Mouse (Mus musculus) liver, embryonic 14 days (tissue): ENCODE data around the gene Rasal3. TPM values are rescaled to one million over a fixed set of nuclear protein-coding genes. Genes with fewer than 3 reads are reported as not detected.

Experiments
- polyA plus RNA-seq: library from polyadenylated mRNA; depleted of rRNA; stranded (reverse); fragments of >200 nt; gene quantifications from 2 replicates; pipeline ENCODE4 v1.2.3, GENCODE M21; 2012; rRNA removed

Rasal3 gene
- polyA plus RNA-seq, result 1.6 and 2.1 TPM in 2 replicates

GRCm38 (mm10) chr17:32403417-32403816 is at the start of gene Rasal3:
Rasal3 (minus strand) TSS chr17:32403583.

GRCm38 (mm10) chr17:32452482-32452881 is 49.1 kb upstream of the Rasal3 start, which contains the start of gene Cyp4f39:
Cyp4f39 (plus strand) TSS chr17:32452723.

GRCm38 (mm10) chr17:32424034-32424433 is 20.7 kb upstream of the Rasal3 start, which contains the start of gene Pglyrp2:
Pglyrp2 (minus strand) TSS chr17:32424167.

GRCm38 (mm10) chr17:32389101-32389659 is 14.2 kb downstream of the Rasal3 start, which contains the start of gene Wiz:
Wiz (minus strand) TSS chr17:32389439.

GRCm38 (mm10) chr17:32350382-32350983 is 52.9 kb downstream of the Rasal3 start, which contains the start of gene Akap8l:
Akap8l (minus strand) TSS chr17:32350607.

Other genes with a start within 250 kb of the Rasal3 start
- 0.43 and 0.76 TPM in 2 replicates for gene Notch3, start 236.7 kb downstream of the Rasal3 start, polyA plus RNA-seq
- gene Ephx3, start 214.0 kb downstream of the Rasal3 start, polyA plus RNA-seq, result 0.03 and 0.09 TPM in 2 replicates
- gene Brd4, start 118.9 kb downstream of the Rasal3 start, polyA plus RNA-seq, result 12.0 and 17.1 TPM in 2 replicates
- 28.0 and 31.0 TPM in 2 replicates for gene Akap8, start 82.3 kb downstream of the Rasal3 start, polyA plus RNA-seq
- gene Akap8l, start 53.0 kb downstream of the Rasal3 start, polyA plus RNA-seq, result 34.6 and 38.3 TPM in 2 replicates
- gene Wiz, start 14.1 kb downstream of the Rasal3 start, polyA plus RNA-seq, result 7.7 and 9.7 TPM in 2 replicates
- gene Pglyrp2, start 20.6 kb upstream of the Rasal3 start, polyA plus RNA-seq, result 4.1 and 4.9 TPM in 2 replicates
- 0.26 and 0.27 TPM in 2 replicates for gene Cyp4f39, start 49.1 kb upstream of the Rasal3 start, polyA plus RNA-seq
- gene Cyp4f17, start 102.5 kb upstream of the Rasal3 start, polyA plus RNA-seq, result 0.48 and 0.50 TPM in 2 replicates
- 2.2 and 2.8 TPM in 2 replicates for gene Cyp4f16, start 133.0 kb upstream of the Rasal3 start, polyA plus RNA-seq
- gene Cyp4f37, start 217.7 kb upstream of the Rasal3 start, polyA plus RNA-seq, result not detected in 2 replicates